Mouse (Mus musculus) erythroblast, embryonic 14.5 days (primary cell): ENCODE measurements around the gene Robo3.

Source experiments
- GATA1 ChIP-seq: IDR thresholded peaks from 2 replicates; pipeline ENCODE4 v1.6.1; 2012; ENCODE audit warnings: low read length, inconsistent platforms, mixed read lengths
- TAL1 ChIP-seq: IDR thresholded peaks from 3 replicates; pipeline ENCODE4 v1.6.1; 2012; ENCODE audit warnings: low read length, inconsistent platforms, mixed read lengths

DNA sequence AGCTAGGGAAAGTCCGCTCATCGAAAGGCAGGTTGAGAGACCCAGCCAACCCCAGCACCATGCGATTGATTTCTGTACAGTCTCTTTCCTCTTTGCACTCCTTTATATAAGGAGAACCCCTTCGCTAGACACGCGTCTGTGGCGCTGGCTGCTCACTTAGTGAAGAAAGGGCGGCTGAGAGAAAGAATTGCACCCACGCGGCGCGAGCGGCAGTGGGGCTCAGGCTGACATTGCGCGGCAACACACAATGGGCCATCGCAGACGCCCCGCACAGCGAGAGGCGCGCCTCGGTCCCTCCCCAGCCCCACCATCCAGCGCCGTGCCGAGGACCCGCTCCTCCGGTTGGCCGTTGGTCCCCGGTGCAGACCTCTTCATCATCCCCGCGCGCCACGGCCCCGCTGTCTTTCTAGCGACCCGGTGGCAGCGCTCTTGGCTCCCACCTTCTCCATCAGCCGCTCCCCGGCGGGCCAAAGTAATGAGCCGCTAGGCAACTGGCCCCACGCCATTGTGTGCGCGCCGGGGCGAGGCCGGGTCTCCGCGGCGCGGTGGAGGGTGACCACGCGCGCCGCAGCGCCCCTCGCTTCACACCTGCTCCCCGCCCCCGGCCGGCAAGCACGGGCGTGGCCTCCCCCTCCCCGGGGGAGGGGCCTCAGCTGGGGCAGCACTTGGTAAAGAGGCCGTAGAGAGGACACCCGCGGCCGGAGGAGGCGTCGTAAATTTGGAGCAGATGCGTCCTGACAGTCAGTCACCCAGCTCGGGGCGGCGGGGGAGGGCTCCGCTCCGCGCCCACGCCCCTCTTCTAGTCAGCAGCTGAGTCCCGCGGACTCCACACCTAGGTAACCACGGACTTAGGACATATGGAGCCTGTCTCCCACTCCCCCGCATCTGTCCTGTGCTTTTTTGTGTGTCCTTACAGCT is 27.3 kb upstream of the Robo3 start:
- TF ChIP-seq GATA1, result no peak
- no peak for TF ChIP-seq TAL1
